Mouse (Mus musculus) hindbrain, embryonic 12.5 days (tissue): ENCODE results near the gene Gm7138. TPM values are rescaled to one million over a fixed set of nuclear protein-coding genes. Genes with fewer than 3 reads are reported as not detected.

Source experiments
- ATAC-seq: fragments of 200-750 bp; cut with Nextera tagmentation; 2 replicates; pipeline ENCODE4 v1.8.0; 2017; ENCODE audit warnings: moderate TSS enrichment; ENCODE audit not compliant: low FRiP score
- H3K27ac ChIP-seq: fragments of 300-500 bp; sonication (generic); 2 replicates; pipeline ENCODE4 v1.5.1; 2016; ENCODE audit warnings: mild to moderate bottlenecking
- H3K27me3 ChIP-seq: fragments of 300-500 bp; sonication (generic); 2 replicates; pipeline ENCODE4 v1.6.1; 2016; ENCODE audit warnings: mild to moderate bottlenecking
- H3K36me3 ChIP-seq: fragments of 300-500 bp; sonication (generic); 2 replicates; pipeline ENCODE4 v1.6.1; 2016; ENCODE audit warnings: mild to moderate bottlenecking
- H3K4me1 ChIP-seq: fragments of 300-500 bp; sonication (generic); 2 replicates; pipeline ENCODE4 v1.6.1; 2016
- H3K4me2 ChIP-seq: fragments of 300-500 bp; sonication (generic); replicated peaks from 2 replicates; pipeline ENCODE4 v1.6.1; 2016; ENCODE audit warnings: mild to moderate bottlenecking
- H3K4me3 ChIP-seq: fragments of 300-500 bp; sonication (generic); 2 replicates; pipeline ENCODE4 v1.5.1; 2016; ENCODE audit warnings: mild to moderate bottlenecking
- H3K9ac ChIP-seq: fragments of 300-500 bp; sonication (generic); 2 replicates; pipeline ENCODE4 v1.6.1; 2016; ENCODE audit warnings: mild to moderate bottlenecking, moderate library complexity
- H3K9me3 ChIP-seq: fragments of 300-500 bp; sonication (generic); replicated peaks from 2 replicates; pipeline ENCODE4 v1.6.1; 2016; ENCODE audit warnings: mild to moderate bottlenecking
- WGBS: fragments of 180-500 bp; shearing (Covaris S2); methylation state at CpG from one replicate; pipeline ENCODE4 v1.1.7; 2016; 5-methylcytosine and 5-hydroxymethylcytosine counted together
- polyA plus RNA-seq: library from polyadenylated mRNA; unstranded; fragments of >200 nt; fragmentation: Nextera tagmentation; extraction: Ambion mirVana; gene quantifications from 2 replicates; pipeline ENCODE4 v1.2.1, GENCODE M21; 2016

The Gm7138 gene
- polyA plus RNA-seq, 1 experiment from 2014 or later = not detected

DNA sequence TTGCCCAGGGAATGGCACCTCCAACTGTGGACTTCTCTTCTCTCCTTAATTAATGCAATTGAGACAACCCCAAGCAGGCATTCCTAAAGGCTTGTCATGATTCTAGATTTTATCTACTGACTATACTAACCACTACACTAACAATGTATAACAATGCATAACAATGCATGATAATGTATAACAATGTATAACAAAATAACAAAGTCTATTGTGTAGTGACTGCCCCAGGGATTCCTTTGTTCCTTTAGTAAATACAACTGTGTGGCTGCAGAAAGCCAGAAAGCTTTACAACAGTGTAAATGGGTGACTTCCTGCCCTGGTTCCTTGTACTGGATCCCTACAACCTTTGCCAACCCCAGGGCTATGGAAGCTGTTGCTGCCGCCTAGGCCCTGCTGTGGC is 40.8 kb downstream of the Gm7138 start:
- Histone ChIP-seq H3K9ac (no peak overlapping the region), H3K36me3 (no peaks in the 10 kb centered on the region), H3K4me2 (no peak overlapping the region), H3K4me1 (peaks cover 2% of the 10 kb centered on the region; the same call in 1 of the 2 replicates), H3K4me3 (no peak overlapping the region), H3K27ac (no peak overlapping the region), H3K9me3 (peaks cover 6% of the 10 kb centered on the region; the same call in 1 of the 2 replicates), H3K27me3 (no peaks in the 10 kb centered on the region)
- 95% methylated on average over 1 of the region's 1 CpGs for WGBS
- ATAC-seq = no peak

DNA sequence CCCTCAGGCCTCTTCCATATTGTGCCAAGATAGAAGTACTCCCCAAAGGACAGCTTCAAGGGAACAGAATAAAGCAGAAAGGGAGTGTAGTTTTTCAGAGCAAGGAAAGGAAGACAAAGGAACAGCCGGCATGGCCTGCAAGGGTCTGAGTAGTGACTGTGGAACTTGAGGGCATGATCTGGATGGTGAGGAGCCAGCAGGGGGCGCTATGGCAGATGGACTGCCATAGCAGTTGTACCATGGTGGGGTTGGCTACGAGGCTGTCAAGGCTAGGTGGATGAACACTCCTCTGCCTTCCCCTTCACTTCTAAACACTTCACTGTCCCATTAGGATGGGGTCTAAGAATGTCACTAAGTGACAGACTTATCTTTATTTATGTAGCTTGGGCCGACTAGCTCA is 47.5 kb downstream of the Gm7138 start:
- 52% methylated on average over 4 of the region's 4 CpGs for WGBS
- H3K36me3 ChIP-seq = no peaks in the 10 kb centered on the region
- H3K27ac ChIP-seq = no peak overlapping the region
- no peak overlapping the region for H3K9ac ChIP-seq
- H3K27me3 ChIP-seq = no peaks in the 10 kb centered on the region
- no peak overlapping the region for H3K4me3 ChIP-seq
- H3K9me3 ChIP-seq = no peaks in the 10 kb centered on the region
- no peaks in the 10 kb centered on the region for H3K4me1 ChIP-seq
- ATAC-seq = no peak
- H3K4me2 ChIP-seq = no peak overlapping the region

DNA sequence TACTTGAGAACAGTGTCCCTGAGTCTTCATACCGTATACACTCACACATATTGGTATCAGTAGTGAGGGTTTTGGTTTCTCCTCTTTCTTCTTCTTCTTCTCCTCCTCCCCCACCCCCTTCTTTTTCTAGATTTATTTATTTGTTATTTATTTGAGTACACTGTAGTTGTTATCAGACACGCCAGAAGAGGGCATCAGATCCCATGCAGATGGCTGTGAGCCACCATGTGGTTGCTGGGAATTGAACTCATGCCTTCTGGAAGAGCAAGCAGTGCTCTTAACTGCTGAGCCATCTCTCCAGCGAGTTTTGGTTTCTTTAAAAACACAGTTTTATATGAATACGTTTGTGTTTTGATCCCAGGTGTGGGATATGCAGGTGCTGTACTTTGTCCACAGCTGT is 48.5 kb downstream of the Gm7138 start:
- Histone ChIP-seq H3K27me3 (no peaks in the 10 kb centered on the region), H3K4me1 (no peaks in the 10 kb centered on the region), H3K36me3 (no peaks in the 10 kb centered on the region), H3K9me3 (no peaks in the 10 kb centered on the region), H3K27ac (no peak overlapping the region), H3K9ac (no peak overlapping the region), H3K4me3 (no peak overlapping the region), H3K4me2 (no peak overlapping the region)
- ATAC-seq = no peak
- WGBS = 60% methylated on average over 4 of the region's 4 CpGs

Other genes with a start within 250 kb of the Gm7138 start
- gene Itgb2, start 246.7 kb downstream of the Gm7138 start, polyA plus RNA-seq = 0.70 and 1.6 TPM in 2 replicates
- gene Pttg1ip, start 195.2 kb downstream of the Gm7138 start, polyA plus RNA-seq = 77.2 and 78.8 TPM in 2 replicates
- gene Sumo3, start 170.8 kb downstream of the Gm7138 start, polyA plus RNA-seq = 276 and 287 TPM in 2 replicates
- 13.2 and 13.3 TPM in 2 replicates for gene Gm49325, start 170.7 kb downstream of the Gm7138 start, polyA plus RNA-seq
- gene Ube2g2, start 154.7 kb downstream of the Gm7138 start, polyA plus RNA-seq = 81.6 and 82.3 TPM in 2 replicates
- 0.48 and 1.2 TPM in 2 replicates for gene Tspear, start 90.4 kb downstream of the Gm7138 start, polyA plus RNA-seq
- not detected in 2 replicates for gene Gm19402, start 86.2 kb downstream of the Gm7138 start, polyA plus RNA-seq
- not detected in 2 replicates for gene Gm9508, start 79.7 kb downstream of the Gm7138 start, polyA plus RNA-seq
- not detected in 2 replicates for gene Gm10272, start 70.3 kb downstream of the Gm7138 start, polyA plus RNA-seq
- gene Gm10024, start 65.5 kb downstream of the Gm7138 start, polyA plus RNA-seq = not detected in 2 replicates
- gene Gm10142, start 61.1 kb downstream of the Gm7138 start, polyA plus RNA-seq = not detected in 2 replicates
- not detected in 2 replicates for gene Krtap12-1, start 56.3 kb downstream of the Gm7138 start, polyA plus RNA-seq
- gene Gm10100, start 50.5 kb downstream of the Gm7138 start, polyA plus RNA-seq = not detected in 2 replicates
- not detected in 2 replicates for gene Gm18596, start 34.3 kb downstream of the Gm7138 start, polyA plus RNA-seq
- gene Gm9736, start 25.6 kb downstream of the Gm7138 start, polyA plus RNA-seq = not detected in 2 replicates
- not detected in 2 replicates for gene Gm3233, start 17.3 kb downstream of the Gm7138 start, polyA plus RNA-seq
- not detected in 2 replicates for gene Gm3238, start 5.6 kb downstream of the Gm7138 start, polyA plus RNA-seq
- not detected in 2 replicates for gene Gm3250, start 5.6 kb upstream of the Gm7138 start, polyA plus RNA-seq
- not detected in 2 replicates for gene Gm7137, start 11.3 kb upstream of the Gm7138 start, polyA plus RNA-seq
- not detected in 2 replicates for gene Gm9639, start 18.1 kb upstream of the Gm7138 start, polyA plus RNA-seq
- not detected in 2 replicates for gene Gm19668, start 22.2 kb upstream of the Gm7138 start, polyA plus RNA-seq
- gene Gm9507, start 34.9 kb upstream of the Gm7138 start, polyA plus RNA-seq = not detected in 2 replicates
- gene Gm2696, start 37.7 kb upstream of the Gm7138 start, polyA plus RNA-seq = 0.31 TPM in 1 of 2 replicates, not detected in the other
- gene Krtap10-4, start 50.2 kb upstream of the Gm7138 start, polyA plus RNA-seq = not detected in 2 replicates
- not detected in 2 replicates for gene Krtap10-10, start 59.0 kb upstream of the Gm7138 start, polyA plus RNA-seq
- not detected in 2 replicates for gene Gm36176, start 69.9 kb upstream of the Gm7138 start, polyA plus RNA-seq
- not detected in 2 replicates for gene Gm10318, start 75.9 kb upstream of the Gm7138 start, polyA plus RNA-seq
- gene Gm3285, start 85.0 kb upstream of the Gm7138 start, polyA plus RNA-seq = not detected in 2 replicates
- gene Lrrc3, start 125.6 kb upstream of the Gm7138 start, polyA plus RNA-seq = 6.8 and 7.4 TPM in 2 replicates
- 1.3 and 1.4 TPM in 2 replicates for gene Trpm2, start 193.6 kb upstream of the Gm7138 start, polyA plus RNA-seq
- 33.8 and 34.8 TPM in 2 replicates for gene 1810043G02Rik, start 201.6 kb upstream of the Gm7138 start, polyA plus RNA-seq
- 118 and 132 TPM in 2 replicates for gene Pfkl, start 233.1 kb upstream of the Gm7138 start, polyA plus RNA-seq